Mouse (Mus musculus) lung, postnatal 0 days (tissue): Measurements from ENCODE around the gene Hdhd5.

ENCODE experiments used
- CTCF ChIP-seq: IDR thresholded peaks from 2 replicates; pipeline ENCODE4 v1.5.1; 2016; ENCODE audit warnings: antibody characterized with exemption, mild to moderate bottlenecking
- EP300 ChIP-seq: IDR thresholded peaks from 2 replicates; pipeline ENCODE4 v1.6.1; 2016; ENCODE audit warnings: antibody characterized with exemption, mild to moderate bottlenecking, control low read depth

DNA sequence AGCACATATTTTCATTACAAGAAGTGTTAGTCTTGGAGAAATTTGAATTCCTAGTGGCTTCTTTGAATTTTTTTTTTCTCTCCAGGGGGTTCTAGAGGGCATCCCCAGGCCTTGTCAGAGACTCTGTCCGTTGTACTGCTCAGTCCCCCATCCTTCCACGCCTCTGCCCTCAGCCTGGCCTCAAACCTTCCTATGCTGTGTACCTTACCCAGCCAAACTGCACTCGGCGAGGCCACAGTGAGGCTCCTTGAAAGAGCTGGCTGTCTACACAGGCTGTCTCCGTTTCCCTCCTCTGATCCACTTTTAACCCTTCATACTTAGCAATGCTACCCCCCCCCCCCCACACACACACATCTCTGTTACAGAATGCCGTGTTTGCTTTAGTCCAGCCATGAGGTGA is 68.9 kb downstream of the Hdhd5 start:
- TF ChIP-seq EP300 (no peak), CTCF (no peak)
